ENCODE assay signal across 16 mouse cellular contexts in the genomic region with DNA sequence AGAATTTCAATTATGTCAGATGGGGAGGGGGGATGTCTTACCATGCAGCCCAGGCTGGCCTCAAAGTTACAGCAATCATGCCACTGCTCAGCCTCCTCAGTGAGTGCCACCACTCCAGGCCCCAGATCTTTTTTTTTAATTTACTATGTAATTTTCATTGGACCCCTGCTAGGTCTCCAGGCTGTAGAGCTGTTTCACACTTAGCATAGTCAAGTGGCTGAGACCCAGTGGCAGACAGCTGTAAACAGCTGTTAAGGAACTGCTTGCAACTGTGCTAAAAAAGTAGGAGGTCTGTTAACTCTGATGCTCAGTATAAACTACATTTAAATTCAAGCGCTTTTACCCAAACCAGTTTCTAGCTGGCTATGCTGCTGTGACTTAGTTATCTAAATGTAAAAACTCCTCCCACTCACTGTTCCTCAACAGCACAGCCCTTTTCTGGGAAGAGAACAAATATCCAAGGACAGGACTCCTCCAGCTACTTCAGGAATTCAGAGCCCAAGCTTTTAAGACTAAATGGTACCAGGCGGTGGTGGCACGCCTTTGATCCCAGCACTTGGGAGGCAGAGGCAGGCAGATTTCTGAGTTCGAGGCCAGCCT. TPM values are rescaled to one million over a fixed set of nuclear protein-coding genes. Genes with fewer than 3 reads are reported as not detected.
A peak's percentile ranks its signal among the peaks of the same experiment; 100 is the strongest.
DNase-seq lines count a peak whose midpoint lies in the region; ATAC-seq and TF ChIP-seq lines count a peak whose summit lies in the region.
"Had no signal": no experiment of that assay in that cellular context is flagged by ENCODE, and none has a peak within 500 bp of the region (broad histone marks: within the 10 kb centered on the region; RNA-seq: fewer than 3 reads in every experiment).

No protein-coding gene starts in this region.

- H3K4me1 ChIP-seq in heart, embryonic 10.5 days, result peaks cover 12% of the 10 kb centered on the region
- H3K4me1 ChIP-seq in limb, embryonic 14.5 days (ENCODE audit: control insufficient read depth, insufficient read depth, low read length), result no peaks in the 10 kb centered on the region
- no peaks in the 10 kb centered on the region for H3K4me1 ChIP-seq in limb, embryonic 10.5 days
- peaks cover 3% of the 10 kb centered on the region for H3K4me1 ChIP-seq in ES-Bruce4 (ENCODE audit: control insufficient read depth, insufficient read depth, low read length)

- no peak overlapping the region for H3K4me3 ChIP-seq in heart, embryonic 10.5 days
- no peak overlapping the region for H3K4me3 ChIP-seq in limb, embryonic 14.5 days (replicated peaks; ENCODE audit: low read length)
- no peak overlapping the region for H3K4me3 ChIP-seq in limb, embryonic 10.5 days
- no peak overlapping the region for H3K4me3 ChIP-seq in ES-Bruce4 (ENCODE audit: low read depth, low read length)
- H3K4me3 ChIP-seq: heart, embryonic 15.5 days; left cerebral cortex, adult 2 months had no signal

- TF ChIP-seq EP300 in ES-Bruce4 (IDR thresholded peaks at IDR 0.05; ENCODE audit: insufficient read depth, low read depth, low read length), result no peak

- intact Hi-C loops in heart, postnatal 10 days (cut with DNase I), result loop anchor here (2.0 kb wide), 1 partner anchor 14 kb away; no protein-coding TSS in a partner anchor

- 75% methylated on average over 4 of the region's 4 CpGs for WGBS in heart, embryonic 10.5 days
- 85% methylated on average over 4 of the region's 4 CpGs for WGBS in limb, embryonic 14.5 days
- WGBS in limb, embryonic 10.5 days, result 93% methylated on average over 4 of the region's 4 CpGs

- TF ChIP-seq CTCF in ES-Bruce4 (IDR thresholded peaks at IDR 0.05; ENCODE audit: low read depth, low read length), result no peak

- peaks cover 16% of the 10 kb centered on the region for H3K36me3 ChIP-seq in heart, embryonic 10.5 days
- no peaks in the 10 kb centered on the region for H3K36me3 ChIP-seq in limb, embryonic 14.5 days (ENCODE audit: control insufficient read depth, insufficient read depth, low read length)
- peaks cover 47% of the 10 kb centered on the region for H3K36me3 ChIP-seq in limb, embryonic 10.5 days
- no peaks in the 10 kb centered on the region for H3K36me3 ChIP-seq in ES-Bruce4 (ENCODE audit: control insufficient read depth, insufficient read depth, low read length, poor library complexity, severe bottlenecking)
- H3K36me3 ChIP-seq: heart, embryonic 15.5 days had no signal

- H3K9me3 ChIP-seq in heart, embryonic 10.5 days, result no peaks in the 10 kb centered on the region
- H3K9me3 ChIP-seq in limb, embryonic 14.5 days (ENCODE audit: control insufficient read depth, low read length), result no peaks in the 10 kb centered on the region
- H3K9me3 ChIP-seq in limb, embryonic 10.5 days (replicated peaks), result no peaks in the 10 kb centered on the region
- H3K9me3 ChIP-seq in ES-Bruce4 (replicated peaks; ENCODE audit: control insufficient read depth, insufficient read depth, low read length, poor library complexity, severe bottlenecking), result no peaks in the 10 kb centered on the region
- H3K9me3 ChIP-seq: heart, embryonic 15.5 days had no signal

- peak; percentile 9; the same call in 1 of the 2 replicates for ATAC-seq in limb, embryonic 14.5 days (ENCODE audit: low FRiP score, low read depth)
- no peak for ATAC-seq in cerebellum, adult (ENCODE audit: insufficient number of reproducible peaks, low FRiP score, low TSS enrichment)
- ATAC-seq: Patski had no signal

- no peak for TF ChIP-seq POLR2A in limb, embryonic 14.5 days (IDR thresholded peaks at IDR 0.05; ENCODE audit: borderline replicate concordance, extremely low read depth, insufficient read depth, insufficient read length)
- TF ChIP-seq POLR2A in ES-Bruce4 (IDR thresholded peaks at IDR 0.05; ENCODE audit: insufficient read depth, low read length), result no peak

- DNase-seq in heart, adult 9 months (ENCODE audit: low spot score in 2 of 2), result peak; percentile 42 to 44
- DNase-seq in heart, embryonic 10.5 days (ENCODE audit: low spot score), result no peak
- no peak for DNase-seq in limb, embryonic 14.5 days (ENCODE audit: low spot score)
- DNase-seq in limb, embryonic 10.5 days (ENCODE audit: low spot score), result no peak
- DNase-seq in heart, postnatal 10 days, result peak; percentile 58
- DNase-seq in MN1 (ENCODE audit: low spot score), result no peak
- DNase-seq: adrenal gland, adult 8-10 months; cerebellum, postnatal 10 days; liver had no signal

- no peak overlapping the region for H3K4me2 ChIP-seq in limb, embryonic 14.5 days (replicated peaks; ENCODE audit: low read depth, low read length, severe bottlenecking)
- H3K4me2 ChIP-seq: heart, embryonic 15.5 days had no signal

- H3K27me3 ChIP-seq in heart, embryonic 10.5 days (ENCODE audit: insufficient read depth, poor library complexity, severe bottlenecking), result no peaks in the 10 kb centered on the region
- H3K27me3 ChIP-seq in limb, embryonic 14.5 days (ENCODE audit: control insufficient read depth, insufficient read depth, low read length), result no peaks in the 10 kb centered on the region
- no peaks in the 10 kb centered on the region for H3K27me3 ChIP-seq in limb, embryonic 10.5 days (ENCODE audit: low read depth, poor library complexity, severe bottlenecking)
- H3K27me3 ChIP-seq in ES-Bruce4 (ENCODE audit: control insufficient read depth, insufficient read depth, low read length, poor library complexity, severe bottlenecking), result no peaks in the 10 kb centered on the region
- H3K27me3 ChIP-seq: heart, embryonic 15.5 days; Patski had no signal

- no peak overlapping the region for H3K9ac ChIP-seq in limb, embryonic 14.5 days (ENCODE audit: low read depth, low read length, severe bottlenecking)
- no peak overlapping the region for H3K9ac ChIP-seq in ES-Bruce4 (ENCODE audit: low read depth, poor library complexity, severe bottlenecking)
- H3K9ac ChIP-seq: heart, embryonic 15.5 days had no signal

- no peak overlapping the region for H3K27ac ChIP-seq in heart, embryonic 10.5 days
- H3K27ac ChIP-seq in limb, embryonic 14.5 days (replicated peaks; ENCODE audit: low read depth, low read length), result no peak overlapping the region
- no peak overlapping the region for H3K27ac ChIP-seq in limb, embryonic 10.5 days
- peak overlapping the region; percentile 41 for H3K27ac ChIP-seq in ES-Bruce4 (ENCODE audit: insufficient read depth, low read length)
- H3K27ac ChIP-seq: heart, embryonic 15.5 days; left cerebral cortex, adult 2 months had no signal

RNA-seq across cellular contexts. Expression of a gene that starts 9.8 kb away (rescaled TPM):
- polyA plus RNA-seq in heart, embryonic 10.5 days (2016; fragmentation: Nextera tagmentation; extraction: Ambion mirVana), result 16.1 and 17.6 TPM in 2 replicates
- 10.3 and 11.9 TPM in 2 replicates for polyA plus RNA-seq in limb, embryonic 14.5 days (2012; rRNA removed)
- 23.2 and 27.3 TPM in 2 replicates for polyA plus RNA-seq in limb, embryonic 14.5 days (2014; fragmentation: Nextera tagmentation; extraction: Ambion mirVana)
- polyA plus RNA-seq in limb, embryonic 10.5 days (2016; fragmentation: Nextera tagmentation; extraction: Ambion mirVana), result 20.5 and 25.3 TPM in 2 replicates
- 32.7 and 36.9 TPM in 2 replicates for polyA plus RNA-seq in ES-Bruce4 (2011; ENCODE audit: insufficient read depth, insufficient read length, low read depth, missing spikeins)
- 10 to 100 TPM; 21.4 to 22.4 TPM for total RNA-seq in heart, postnatal 10 days (2021)

RNA-seq across cellular contexts. Expression of a gene that starts 20.6 kb away (rescaled TPM):
- polyA plus RNA-seq in heart, embryonic 10.5 days (2016; fragmentation: Nextera tagmentation; extraction: Ambion mirVana), result not detected in 2 replicates
- not detected in 2 replicates for polyA plus RNA-seq in limb, embryonic 14.5 days (2012; rRNA removed)
- polyA plus RNA-seq in limb, embryonic 14.5 days (2014; fragmentation: Nextera tagmentation; extraction: Ambion mirVana), result not detected in 2 replicates
- not detected in 2 replicates for polyA plus RNA-seq in limb, embryonic 10.5 days (2016; fragmentation: Nextera tagmentation; extraction: Ambion mirVana)
- polyA plus RNA-seq in ES-Bruce4 (2011; ENCODE audit: insufficient read depth, insufficient read length, low read depth, missing spikeins), result not detected in 2 replicates
- not detected for total RNA-seq in heart, postnatal 10 days (2021)
- total RNA-seq: adrenal gland, adult 8-10 months; left cerebral cortex, adult 2 months had no signal
- polyA plus RNA-seq: heart, embryonic 15.5 days; Patski; testis, adult 2 months; urinary bladder, adult 2 months had no signal

Comparison
In these comparisons a context has a peak if more than half of its experiments do, and no peak if none do; other contexts are left out.
1. DNase-seq: peak in heart, adult 9 months (2 of 2) and heart, postnatal 10 days (2 of 2); none in heart, embryonic 10.5 days (single experiment), limb, embryonic 14.5 days (single experiment), limb, embryonic 10.5 days (single experiment) and MN1 (single experiment).